Mouse (Mus musculus): ENCODE data around the gene Rabl3.

Rabl3 gene

GRCm38 (mm10) chr16:37598463-37598862 is 58.8 kb downstream of the Rabl3 start:
- DNase-seq = no peak

- DNase-seq = no peak
Measured at GRCm38 (mm10) chr16:37599326-37599725, 59.6 kb downstream of the Rabl3 start.

GRCm38 (mm10) chr16:37603431-37603830 is 63.7 kb downstream of the Rabl3 start:
- no peak for DNase-seq

- no peak for DNase-seq
Measured at GRCm38 (mm10) chr16:37604243-37604642, 64.6 kb downstream of the Rabl3 start.

GRCm38 (mm10) chr16:37610333-37610732 is 70.6 kb downstream of the Rabl3 start:
- DNase-seq = no peak

- DNase-seq = no peak
Measured at GRCm38 (mm10) chr16:37611072-37611471, 71.4 kb downstream of the Rabl3 start.

GRCm38 (mm10) chr16:37612013-37612412 is 72.3 kb downstream of the Rabl3 start:
- DNase-seq = no peak

GRCm38 (mm10) chr16:37614540-37614939 is 74.9 kb downstream of the Rabl3 start:
- DNase-seq = no peak

GRCm38 (mm10) chr16:37615429-37615828 is 75.7 kb downstream of the Rabl3 start:
- no peak for DNase-seq

- no peak for DNase-seq
Measured at GRCm38 (mm10) chr16:37616104-37616503, 76.4 kb downstream of the Rabl3 start.

GRCm38 (mm10) chr16:37617695-37618094 is 78.0 kb downstream of the Rabl3 start:
- DNase-seq = no peak
